Mouse (Mus musculus): Measurements from ENCODE around the gene Prkag2.

DNA sequence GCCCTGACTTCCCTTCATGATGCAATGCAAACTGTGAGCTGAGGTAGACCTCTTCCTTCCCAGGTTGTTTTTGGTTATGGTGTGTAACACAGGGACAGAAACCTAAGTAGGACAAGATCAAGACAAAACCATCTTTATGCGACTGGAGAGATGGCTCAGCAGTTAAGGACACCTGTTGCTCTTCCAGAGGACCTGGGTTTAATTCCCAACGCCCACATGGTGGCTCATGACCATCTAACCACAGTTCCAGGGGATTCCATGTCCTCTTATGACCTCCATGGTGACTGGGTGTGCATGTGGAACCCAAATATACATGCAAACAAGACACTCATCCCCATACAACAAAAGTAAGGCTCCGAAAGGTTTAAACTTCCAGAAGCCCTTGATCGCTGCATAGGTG is 171.6 kb downstream of the Prkag2 start:
- TF ChIP-seq POLR2A (IDR thresholded peaks at IDR 0.05; ENCODE audit: extremely low read depth, insufficient read depth, low read length) (no peak), CTCF (IDR thresholded peaks at IDR 0.05; ENCODE audit: extremely low read depth, insufficient read depth, low read length) (no peak)

Data from cortical plate, adult 2 months (tissue).